Mouse (Mus musculus): ENCODE measurements at regions not wholly inside any gene's neighbourhood (a gene's known extent, or its start where the extent isn't known, plus 50 kb on each side); places are given as distances from the start of the nearest gene placed in this dataset.

DNA sequence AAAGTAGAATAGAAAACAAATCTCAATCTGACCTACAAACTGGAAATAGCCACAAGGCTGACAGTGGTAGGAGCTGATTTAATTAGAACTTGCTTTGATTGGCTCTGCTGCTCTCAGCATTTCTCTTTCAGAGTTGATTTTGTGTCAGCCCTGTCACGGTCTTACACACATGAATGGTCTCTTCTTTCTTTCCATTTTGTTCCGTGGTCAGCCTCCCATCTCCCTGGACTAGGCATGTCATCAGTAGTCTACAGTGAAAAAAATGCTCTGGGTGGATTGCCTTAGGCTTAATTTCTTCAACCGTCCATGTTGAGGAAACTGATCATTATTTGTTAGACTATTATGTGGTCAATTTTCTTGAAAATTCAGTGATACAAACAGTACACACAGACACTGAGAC lies 285.0 kb downstream of the Nup35 start:
- TF ChIP-seq HCFC1 (IDR thresholded peaks at IDR 0.05; ENCODE audit: borderline replicate concordance, insufficient read depth, low read length) (no peak), CHD2 (IDR thresholded peaks at IDR 0.05; ENCODE audit: low read depth, low read length) (no peak), MAFK (IDR thresholded peaks at IDR 0.05; ENCODE audit: insufficient read depth, low read depth, low read length) (no peak)

Measured in ES-E14 (cell line).